Mouse (Mus musculus) neural tube, embryonic 10.5 days (tissue): Measurements from ENCODE around the gene Nbea.

Source experiments
- DNase-seq: peaks from one replicate; pipeline ENCODE4 v3.0.0-alpha.2; 2017; ENCODE audit warnings: low spot score; ENCODE audit errors: extremely low spot score

Gene Nbea

GRCm38 (mm10) chr3:55752558-55752957 is 430.9 kb downstream of the Nbea start:
- no peak for DNase-seq

DNA sequence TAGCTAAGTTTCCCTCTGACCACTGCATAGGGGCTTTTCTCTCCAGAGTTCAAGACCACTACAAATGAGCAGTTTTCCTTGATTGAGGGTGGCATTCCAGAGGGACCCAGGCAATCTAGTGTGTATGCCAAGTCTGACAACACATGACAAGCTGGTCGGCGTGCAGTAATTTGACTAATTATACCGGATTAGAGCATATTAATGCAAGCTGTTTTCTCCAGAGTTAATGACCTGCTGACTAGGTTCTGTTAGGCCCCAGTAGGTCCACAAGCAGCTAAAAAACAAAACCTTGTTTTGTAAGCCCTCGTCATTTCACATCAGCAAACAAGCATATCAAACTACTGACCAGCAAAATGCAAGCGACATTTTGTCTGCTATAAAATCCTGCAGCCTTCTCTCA is 432.1 kb downstream of the Nbea start:
- no peak for DNase-seq

- no peak for DNase-seq
These were observed 432.9 kb downstream of the Nbea start for GRCm38 (mm10) chr3:55750445-55751065.

DNA sequence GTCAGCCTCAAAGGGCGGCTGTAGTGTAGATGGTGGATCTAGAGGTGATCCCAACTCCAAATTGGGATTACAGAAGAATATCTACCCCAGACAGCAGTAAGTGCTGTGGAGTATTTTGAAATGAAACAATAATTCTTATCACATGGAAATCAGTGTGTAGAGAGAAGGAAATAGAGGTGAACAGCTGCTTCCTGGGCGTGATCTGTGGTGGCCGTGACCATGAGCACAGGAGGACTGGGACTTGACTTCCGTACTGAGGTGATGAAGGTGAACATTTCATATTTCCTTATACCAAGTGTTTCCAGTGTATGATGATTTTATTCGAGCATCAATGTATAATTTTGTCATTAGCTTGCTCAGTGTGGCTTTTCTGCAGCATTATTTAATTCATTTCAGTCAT is 439.6 kb downstream of the Nbea start:
- no peak for DNase-seq

GRCm38 (mm10) chr3:55742654-55743053 is 440.8 kb downstream of the Nbea start:
- no peak for DNase-seq

DNA sequence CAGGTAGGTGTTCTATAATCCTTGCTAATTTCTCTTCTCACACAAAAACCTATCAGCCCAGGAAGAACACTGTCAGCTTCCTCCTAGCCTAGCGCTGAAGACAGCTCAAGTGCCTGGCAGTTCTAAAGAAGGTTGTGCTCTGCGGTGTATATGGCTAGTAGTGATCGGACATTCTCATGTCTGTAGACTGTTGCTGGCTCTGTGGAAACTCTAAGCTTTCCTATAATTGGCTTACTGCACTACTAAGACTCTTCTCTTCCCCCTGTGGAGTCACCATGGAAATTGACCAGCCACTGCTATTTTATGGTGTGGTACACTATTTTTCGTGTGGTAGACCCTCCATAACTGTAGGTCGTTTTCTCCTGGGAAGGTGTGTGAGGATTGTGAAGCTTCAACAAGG is 441.3 kb downstream of the Nbea start:
- DNase-seq, result no peak

DNA sequence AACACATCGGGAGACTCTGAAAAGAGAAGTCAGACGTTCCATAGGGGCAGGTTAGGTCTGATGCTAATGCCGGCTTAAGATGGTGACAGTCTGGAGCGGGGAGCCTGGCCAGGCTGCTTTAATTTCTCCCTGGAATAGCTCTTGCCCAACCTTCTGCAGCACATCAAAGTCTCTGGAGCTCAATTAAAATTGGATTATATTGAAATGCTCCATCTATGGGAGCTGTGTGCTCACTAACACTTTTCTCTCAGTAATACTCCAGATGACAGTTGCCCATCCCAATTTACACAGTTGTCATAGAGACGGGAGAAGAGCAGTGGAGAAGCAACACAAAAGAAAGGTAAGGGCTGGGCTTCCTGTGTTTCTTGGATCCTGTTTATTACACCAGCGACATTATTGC is 442.1 kb downstream of the Nbea start:
- no peak for DNase-seq

DNA sequence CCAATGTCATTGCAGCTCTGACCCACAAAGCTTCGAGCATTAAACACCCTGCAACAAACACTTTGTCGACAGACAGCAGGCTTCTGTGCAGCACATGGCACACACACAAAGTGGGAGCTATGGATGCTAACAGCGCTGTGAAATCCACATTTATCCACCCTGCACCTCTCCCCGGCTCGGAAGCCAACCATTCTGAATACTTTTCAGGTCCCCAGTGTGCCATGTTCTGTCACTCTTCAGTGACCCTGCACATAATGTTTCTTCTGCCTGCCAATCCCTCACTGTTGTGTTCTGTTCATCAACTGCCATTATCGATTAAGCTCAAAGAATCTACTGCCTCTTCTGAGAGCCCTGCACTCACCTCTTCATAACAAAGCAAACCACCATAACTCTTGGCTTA is 449.8 kb downstream of the Nbea start:
- DNase-seq, result no peak

GRCm38 (mm10) chr3:55730549-55730948 is 453.0 kb downstream of the Nbea start:
- DNase-seq, result no peak

DNA sequence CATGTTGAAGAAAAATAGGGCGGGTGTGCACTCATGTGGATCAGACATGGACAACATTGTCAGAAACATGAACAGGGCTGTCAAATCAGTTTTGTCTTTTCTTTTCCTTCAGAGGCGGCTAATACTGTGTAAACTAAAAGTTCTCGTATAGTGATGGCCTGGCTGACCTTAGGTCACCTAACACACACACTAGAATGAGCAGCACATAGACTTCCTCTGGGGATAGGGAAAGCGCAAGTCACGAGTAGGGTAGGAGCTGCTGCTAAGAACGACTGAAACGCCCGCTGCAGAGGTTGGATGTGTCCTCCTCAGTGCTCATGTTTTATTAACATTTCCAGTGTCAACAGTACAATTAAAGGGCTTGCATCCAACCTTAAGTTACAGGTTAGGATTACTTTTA is 453.4 kb downstream of the Nbea start:
- no peak for DNase-seq

GRCm38 (mm10) chr3:55714260-55714659 is 469.2 kb downstream of the Nbea start:
- DNase-seq, result no peak

DNA sequence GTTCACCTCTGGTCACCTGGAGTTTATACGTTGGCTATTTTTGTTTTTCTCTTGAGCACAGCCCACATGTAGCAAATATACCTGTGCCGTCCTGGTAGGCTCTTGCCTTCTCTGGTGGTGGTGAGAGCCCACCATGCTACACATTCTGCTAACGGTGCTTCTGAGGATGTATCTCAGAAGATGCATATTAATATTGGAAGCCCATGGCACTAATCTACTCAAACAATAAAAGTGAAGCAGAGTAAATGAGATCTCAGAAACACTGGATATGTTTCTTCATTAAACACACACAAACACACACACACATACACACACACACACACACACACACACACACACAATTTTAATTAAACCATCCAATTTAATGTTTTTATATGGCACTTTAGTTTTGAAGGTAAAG is 469.6 kb downstream of the Nbea start:
- DNase-seq, result no peak

- DNase-seq, result no peak
These were observed 473.2 kb downstream of the Nbea start for GRCm38 (mm10) chr3:55710300-55710699.

DNA sequence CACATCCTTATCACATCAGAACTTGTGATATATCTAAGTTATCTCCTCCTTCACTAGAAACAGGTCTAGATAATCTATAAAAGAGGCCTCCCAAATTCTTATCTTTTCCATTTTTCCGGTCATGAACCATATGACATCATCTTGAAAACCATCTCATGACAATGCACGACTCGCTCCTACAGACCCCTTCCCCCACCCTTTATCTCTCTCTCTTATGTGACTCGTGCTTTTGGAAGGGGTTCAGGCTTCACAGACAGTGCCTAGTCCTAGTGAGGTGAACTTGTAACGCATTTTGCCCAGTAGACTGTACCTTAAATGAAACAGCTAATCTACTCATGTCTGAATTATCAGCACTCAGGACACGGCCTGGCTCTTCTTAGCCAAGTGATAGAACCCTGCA is 481.9 kb downstream of the Nbea start:
- no peak for DNase-seq

DNA sequence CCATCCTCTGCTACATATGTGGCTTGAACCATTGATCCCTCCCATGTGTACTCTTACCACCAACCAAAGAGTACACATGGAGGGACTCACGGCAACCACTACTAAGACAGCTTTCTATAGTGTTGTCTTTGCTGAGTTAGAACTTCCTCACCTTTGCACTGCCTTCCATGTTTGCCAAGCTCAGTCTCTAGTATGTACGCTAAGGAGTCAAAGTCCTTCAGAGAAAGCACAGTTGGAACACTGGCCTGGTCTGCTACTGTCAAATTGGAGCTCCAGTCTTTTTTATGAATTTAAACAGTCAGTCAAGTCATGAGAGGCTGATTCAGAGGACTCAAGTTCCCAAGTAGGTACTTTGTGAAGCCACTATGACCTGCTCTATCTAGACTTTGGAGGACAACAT is 486.3 kb downstream of the Nbea start:
- no peak for DNase-seq

- DNase-seq, result no peak
These were observed 490.4 kb downstream of the Nbea start for GRCm38 (mm10) chr3:55693073-55693472.

GRCm38 (mm10) chr3:55688098-55688497 is 495.4 kb downstream of the Nbea start:
- DNase-seq, result no peak

DNA sequence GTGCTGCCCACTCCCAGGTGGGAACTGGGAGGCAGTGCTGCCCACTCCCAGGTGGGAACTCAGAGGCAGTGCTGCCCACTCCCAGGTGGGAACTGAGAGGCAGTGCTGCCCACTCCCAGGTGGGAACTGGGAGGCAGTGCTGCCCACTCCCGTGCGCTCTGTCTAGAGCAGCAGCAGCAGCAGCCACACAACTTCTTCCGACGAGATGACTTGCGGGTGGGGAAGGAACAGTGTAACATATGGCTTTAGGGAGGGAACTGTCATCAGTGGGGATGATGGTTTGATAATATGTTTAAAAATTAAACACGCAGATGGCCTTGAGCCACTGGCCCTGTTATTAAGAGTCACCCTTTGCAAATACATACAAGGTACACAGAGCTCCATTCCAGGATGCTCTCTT is 496.5 kb downstream of the Nbea start:
- DNase-seq, result no peak

GRCm38 (mm10) chr3:55685627-55686026 is 497.9 kb downstream of the Nbea start:
- no peak for DNase-seq

DNA sequence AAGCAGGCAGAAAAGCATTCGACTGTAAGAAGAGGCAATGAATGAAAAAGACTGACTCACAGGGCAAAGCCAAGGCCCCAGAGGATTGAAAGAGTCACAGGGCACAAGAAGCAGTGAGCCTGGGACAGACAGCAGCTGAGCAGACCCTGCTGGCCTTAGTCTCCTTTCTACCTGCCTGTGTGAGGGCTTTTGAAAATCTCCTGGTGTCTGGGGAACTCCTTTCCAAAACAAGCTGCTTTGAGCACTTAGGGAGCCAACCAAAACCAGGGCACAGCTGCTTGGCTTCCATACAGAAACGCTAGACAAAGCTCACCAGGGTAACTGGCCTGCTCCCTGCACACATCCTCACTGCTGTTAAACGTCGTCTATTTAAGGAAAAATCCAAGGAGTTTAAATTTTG is 498.6 kb downstream of the Nbea start:
- no peak for DNase-seq

- no peak for DNase-seq
These were observed 505.8 kb downstream of the Nbea start for GRCm38 (mm10) chr3:55677691-55678090.

DNA sequence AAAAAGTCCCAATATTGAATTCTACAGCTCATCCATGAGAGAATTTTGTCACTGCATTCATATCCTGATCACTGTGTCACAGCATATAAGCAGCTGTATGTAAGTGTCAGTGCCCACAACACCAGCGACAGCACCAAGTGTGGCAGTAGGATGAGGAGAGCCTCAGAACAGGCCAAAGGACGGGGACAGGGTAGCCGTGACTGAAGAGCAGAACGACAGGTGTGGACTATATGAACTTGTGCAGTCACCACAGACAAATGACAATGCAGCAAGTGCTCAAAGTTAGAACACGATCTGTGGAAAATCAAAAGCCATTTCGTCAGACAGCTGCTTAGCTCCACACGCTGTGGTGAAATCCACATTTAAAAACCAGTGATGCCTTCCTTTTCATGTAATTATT is 509.3 kb downstream of the Nbea start:
- no peak for DNase-seq

DNA sequence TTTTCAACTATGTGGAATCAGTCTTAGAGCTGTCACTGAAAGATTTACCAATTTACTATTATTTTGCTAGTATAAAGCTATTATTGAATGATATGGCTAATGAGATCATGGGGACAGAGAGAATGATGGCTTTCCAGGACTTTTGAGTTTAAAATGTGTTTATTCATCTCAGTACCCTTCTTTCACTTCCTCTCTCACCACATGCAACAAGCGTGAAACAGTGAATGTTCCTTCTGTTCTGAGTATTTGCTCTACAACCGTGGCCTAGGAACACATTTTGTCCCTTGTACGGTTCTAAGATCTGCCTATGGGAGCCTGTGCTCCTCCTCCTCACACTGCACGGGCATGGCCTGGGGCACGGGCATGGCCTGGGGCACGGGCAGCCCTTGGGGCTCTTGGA is 516.5 kb downstream of the Nbea start:
- no peak for DNase-seq

- no peak for DNase-seq
These were observed 517.6 kb downstream of the Nbea start for GRCm38 (mm10) chr3:55665928-55666327.
